Comparison of ENCODE assay signal across 24 mouse cellular contexts in genomic region chr2:91405071-91405470, GRCm38 (mm10).
"Had no signal": no experiment of that assay in that cellular context is flagged by ENCODE, and none has a peak within 500 bp of the region (broad histone marks: within the 10 kb centered on the region; RNA-seq: fewer than 3 reads in every experiment).

No protein-coding gene starts in this region.

- H3K27me3 ChIP-seq: heart, embryonic 12.5 days; hindbrain, embryonic 13.5 days; hindbrain, embryonic 15.5 days; kidney, embryonic 15.5 days; limb, embryonic 13.5 days; limb, embryonic 15.5 days; liver, embryonic 12.5 days had no signal

- H3K9ac ChIP-seq: heart, embryonic 12.5 days; hindbrain, embryonic 13.5 days; hindbrain, embryonic 15.5 days; kidney, embryonic 15.5 days; limb, embryonic 13.5 days; limb, embryonic 15.5 days; liver, embryonic 12.5 days; liver, embryonic 14.5 days had no signal

- H3K9me3 ChIP-seq: heart, embryonic 10.5 days; heart, embryonic 12.5 days; hindbrain, embryonic 13.5 days; hindbrain, embryonic 15.5 days; kidney, embryonic 15.5 days; limb, embryonic 13.5 days; limb, embryonic 15.5 days; liver, embryonic 12.5 days had no signal

- H3K4me1 ChIP-seq: heart, embryonic 10.5 days; heart, embryonic 12.5 days; limb, embryonic 15.5 days; liver, embryonic 12.5 days had no signal

- H3K36me3 ChIP-seq: heart, embryonic 10.5 days; heart, embryonic 12.5 days; hindbrain, embryonic 13.5 days; hindbrain, embryonic 15.5 days; kidney, embryonic 15.5 days; limb, embryonic 13.5 days; limb, embryonic 15.5 days; liver, embryonic 12.5 days had no signal

- H3K27ac ChIP-seq: heart, embryonic 10.5 days; hindbrain, embryonic 13.5 days; hindbrain, embryonic 15.5 days; hindbrain, postnatal 0 days; kidney, embryonic 15.5 days; kidney, postnatal 0 days; limb, embryonic 13.5 days; limb, embryonic 15.5 days; liver, embryonic 12.5 days; liver, embryonic 14.5 days had no signal

- H3K4me3 ChIP-seq: heart, embryonic 10.5 days; heart, embryonic 12.5 days; hindbrain, embryonic 13.5 days; hindbrain, embryonic 15.5 days; kidney, embryonic 15.5 days; limb, embryonic 13.5 days; limb, embryonic 15.5 days; liver, embryonic 12.5 days had no signal

- H3K4me2 ChIP-seq: heart, embryonic 12.5 days; hindbrain, embryonic 13.5 days; hindbrain, embryonic 15.5 days; kidney, embryonic 15.5 days; limb, embryonic 13.5 days; limb, embryonic 15.5 days; liver, embryonic 12.5 days had no signal

- DNase-seq: gastrocnemius, postnatal 14 days; gastrocnemius, postnatal 36 days; heart, adult 18-20 months; heart, postnatal 10 days; kidney, adult 11 months; kidney, adult 2 months; kidney, adult 9 months; kidney, postnatal 14 days; kidney, postnatal 36 days; layer of hippocampus, adult 9-11 months; layer of hippocampus, postnatal 36 days; left cerebral cortex, postnatal 4 days had no signal

- ATAC-seq: hindbrain, postnatal 0 days; intestine, embryonic 16.5 days; liver, embryonic 12.5 days had no signal
